Mouse (Mus musculus) neural tube, embryonic 11.5 days (tissue): ENCODE measurements around the gene Gm10720. TPM values are rescaled to one million over a fixed set of nuclear protein-coding genes. Genes with fewer than 3 reads are reported as not detected.
"Not testable (repeated sequence)": the region's sequence is repeated elsewhere in the genome, so short reads cannot be mapped to it uniquely, and the experiment has no call there.

Source experiments
- ATAC-seq: fragments of 200-750 bp; cut with Nextera tagmentation; 2 replicates; pipeline ENCODE4 v1.8.0; 2017; ENCODE audit warnings: moderate number of reproducible peaks, mild to moderate bottlenecking, moderate TSS enrichment, moderate library complexity; ENCODE audit not compliant: insufficient read depth, low FRiP score, low TSS enrichment
- DNase-seq: peaks from one replicate; pipeline ENCODE4 v3.0.0-alpha.2; 2015; ENCODE audit warnings: low spot score
- H3K27ac ChIP-seq: fragments of 300-500 bp; sonication (generic); 2 replicates; pipeline ENCODE4 v1.5.1; 2014; ENCODE audit warnings: low read depth, mild to moderate bottlenecking, low read length
- H3K27me3 ChIP-seq: fragments of 300-500 bp; sonication (generic); 2 replicates; pipeline ENCODE4 v1.6.1; 2014; ENCODE audit warnings: mild to moderate bottlenecking, low read length, mixed read lengths; ENCODE audit not compliant: control insufficient read depth, insufficient read depth
- H3K36me3 ChIP-seq: fragments of 300-500 bp; sonication (generic); 2 replicates; pipeline ENCODE4 v1.6.1; 2014; ENCODE audit warnings: mild to moderate bottlenecking, low read length, moderate library complexity, mixed read lengths; ENCODE audit not compliant: control insufficient read depth, insufficient read depth
- H3K4me1 ChIP-seq: fragments of 300-500 bp; sonication (generic); 2 replicates; pipeline ENCODE4 v1.6.1; 2014; ENCODE audit warnings: low read length, mixed read lengths; ENCODE audit not compliant: control insufficient read depth, insufficient read depth
- H3K4me2 ChIP-seq: fragments of 300-500 bp; sonication (generic); 2 replicates; pipeline ENCODE4 v1.6.1; 2014; ENCODE audit warnings: low read depth, mild to moderate bottlenecking, moderate library complexity
- H3K4me3 ChIP-seq: fragments of 300-500 bp; sonication (generic); 2 replicates; pipeline ENCODE4 v1.5.1; 2014; ENCODE audit warnings: low read depth, low read length
- H3K9ac ChIP-seq: fragments of 300-500 bp; sonication (generic); 2 replicates; pipeline ENCODE4 v1.6.1; 2014; ENCODE audit warnings: mild to moderate bottlenecking, low read length
- H3K9me3 ChIP-seq: fragments of 300-500 bp; sonication (generic); 2 replicates; pipeline ENCODE4 v1.6.1; 2016; ENCODE audit warnings: low read length; ENCODE audit not compliant: control insufficient read depth
- WGBS: fragments of 180-500 bp; shearing (Covaris S2); extraction: QIAGEN DNeasy Blood & Tissue Kit; methylation state at CpG from one replicate; pipeline ENCODE4 v1.1.7; 2014; 5-methylcytosine and 5-hydroxymethylcytosine counted together
- microRNA-seq: library from miRNA; unstranded; fragments of <30 nt; microRNA quantifications from one replicate; pipeline ENCODE4, GENCODE M21; 2016
- polyA plus RNA-seq: library from polyadenylated mRNA; unstranded; fragments of >200 nt; fragmentation: Nextera tagmentation; extraction: Ambion mirVana; gene quantifications from 2 replicates; pipeline ENCODE4 v1.2.1, GENCODE M21; 2014

The Gm10720 gene
- polyA plus RNA-seq, 1 experiment from 2014 or later, result not detected

GRCm38 (mm10) chr9:3034299-3034698, 18.8 kb downstream of the Gm10720 start, which contains the start of gene Gm17535:
Gene Gm17535 (plus strand): TSS chr9:3034599.
- H3K27ac ChIP-seq, H3K4me3 ChIP-seq, H3K36me3 ChIP-seq, H3K4me2 ChIP-seq, DNase-seq, H3K9ac ChIP-seq, H3K27me3 ChIP-seq, ATAC-seq, H3K9me3 ChIP-seq, H3K4me1 ChIP-seq: not testable (repeated sequence)
- WGBS, result no CpG with 5 or more reads among the region's 8 CpGs

- not testable (repeated sequence) for H3K4me1 ChIP-seq, H3K27ac ChIP-seq, H3K9me3 ChIP-seq, H3K4me2 ChIP-seq, H3K4me3 ChIP-seq, H3K36me3 ChIP-seq, H3K27me3 ChIP-seq, H3K9ac ChIP-seq, ATAC-seq, DNase-seq
- 83% methylated on average over 6 of the region's 8 CpGs for WGBS
Measured at GRCm38 (mm10) chr9:3036577-3036976, 21.1 kb downstream of the Gm10720 start, which contains the start of gene Gm10715. Gene Gm10715 (plus strand): TSS chr9:3036877.

DNA sequence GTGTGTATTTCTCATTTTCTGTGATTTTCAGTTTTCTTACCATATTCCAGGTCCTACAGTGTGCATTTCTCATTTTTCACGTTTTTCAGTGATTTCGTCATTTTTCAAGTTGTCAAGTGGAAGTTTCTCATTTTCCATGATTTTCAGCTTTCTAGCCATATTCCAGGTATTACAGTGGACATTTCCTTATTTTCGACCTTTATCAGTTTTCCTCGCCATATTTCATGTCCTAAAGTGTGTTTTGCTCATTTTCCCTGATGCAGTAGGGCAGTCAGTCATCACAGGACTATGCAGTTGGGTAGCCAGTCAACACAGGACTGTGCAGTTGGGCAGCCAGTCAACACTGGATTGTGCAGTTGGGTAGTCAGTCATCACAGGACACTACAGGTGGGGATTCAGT, 22.7 kb downstream of the Gm10720 start:
- H3K27ac ChIP-seq, H3K36me3 ChIP-seq, ATAC-seq, DNase-seq, H3K4me1 ChIP-seq, H3K9me3 ChIP-seq, H3K27me3 ChIP-seq, H3K4me2 ChIP-seq, H3K4me3 ChIP-seq, H3K9ac ChIP-seq: not testable (repeated sequence)
- 69% methylated on average over 4 of the region's 4 CpGs for WGBS

Small RNAs within 50 kb of the gene (microRNA-seq; reads per million reads assigned to microRNA genes)
- not detected for gene Mir101c

Other genes starting within 250 kb of the Gm10720 start
- not detected in 2 replicates for gene Gm10722, start 14.7 kb upstream of the Gm10720 start, polyA plus RNA-seq
- not detected in 2 replicates for gene Gm11168, start 12.3 kb upstream of the Gm10720 start, polyA plus RNA-seq
- not detected in 2 replicates for gene Gm10721, start 2.5 kb upstream of the Gm10720 start, polyA plus RNA-seq
- not detected in 2 replicates for gene Gm10719, start 1.8 kb downstream of the Gm10720 start, polyA plus RNA-seq
- 1.3 and 1.4 TPM in 2 replicates for gene Gm10718, start 7.9 kb downstream of the Gm10720 start, polyA plus RNA-seq
- gene Gm10717, start 9.8 kb downstream of the Gm10720 start, polyA plus RNA-seq, result 0.38 and 0.50 TPM in 2 replicates
- not detected in 2 replicates for gene Gm17535, start 18.9 kb downstream of the Gm10720 start, polyA plus RNA-seq
- gene Gm10715, start 21.2 kb downstream of the Gm10720 start, polyA plus RNA-seq, result not detected in 2 replicates